Mouse (Mus musculus): ENCODE data around the gene Neb. TPM values are rescaled to one million over a fixed set of nuclear protein-coding genes. Genes with fewer than 3 reads are reported as not detected.

Neb gene
- polyA plus RNA-seq (2014; fragmentation: Nextera tagmentation; extraction: Ambion mirVana): 0.24 and 1.0 TPM in 2 replicates

GRCm38 (mm10) chr2:52378448-52378804 lies at the start of gene Neb:
Gene Neb (minus strand): TSS chr2:52378474.
- Histone ChIP-seq H3K4me3 (ENCODE audit: low read depth, low read length) (no peak within 1 kb of the TSS), H3K27me3 (ENCODE audit: control insufficient read depth, insufficient read depth, low read length) (no peaks in the 10 kb centered on the region), H3K4me1 (ENCODE audit: control insufficient read depth, insufficient read depth, low read length) (no peaks in the 10 kb centered on the region), H3K9me3 (ENCODE audit: control insufficient read depth, low read depth, low read length) (no peaks in the 10 kb centered on the region), H3K27ac (ENCODE audit: low read length) (no peak within 1 kb of the TSS), H3K36me3 (ENCODE audit: control insufficient read depth, insufficient read depth, low read length) (no peaks in the 10 kb centered on the region), H3K4me2 (replicated peaks; ENCODE audit: low read depth, low read length) (no peak within 1 kb of the TSS), H3K9ac (replicated peaks; ENCODE audit: low read depth, low read length) (no peak within 1 kb of the TSS)
- 0 out of 2 replicates have a peak, but pooled peaks have one; percentile 65 for ATAC-seq (ENCODE audit: insufficient number of reproducible peaks, insufficient read depth, low FRiP score, low read depth)
- 53% methylated on average over 7 of the region's 7 CpGs for WGBS

GRCm38 (mm10) chr2:52427383-52427782 lies 49.1 kb upstream of the Neb start:
- 82% methylated on average over 3 of the region's 3 CpGs for WGBS

GRCm38 (mm10) chr2:52426041-52426440 lies 47.8 kb upstream of the Neb start:
- H3K4me3 ChIP-seq (ENCODE audit: low read depth, low read length): no peak overlapping the region; the same call in 1 of the 2 replicates
- ATAC-seq (ENCODE audit: insufficient number of reproducible peaks, insufficient read depth, low FRiP score, low read depth): no peak
- H3K4me2 ChIP-seq (replicated peaks; ENCODE audit: low read depth, low read length): peak overlapping the region; percentile 65; the same call in 1 of the 2 replicates
- peaks cover 12% of the 10 kb centered on the region; the same call in 1 of the 2 replicates for H3K4me1 ChIP-seq (ENCODE audit: control insufficient read depth, insufficient read depth, low read length)
- no peak overlapping the region for H3K9ac ChIP-seq (replicated peaks; ENCODE audit: low read depth, low read length)
- H3K27me3 ChIP-seq (ENCODE audit: control insufficient read depth, insufficient read depth, low read length): no peaks in the 10 kb centered on the region
- H3K27ac ChIP-seq (ENCODE audit: low read length): no peak overlapping the region
- 81% methylated on average over 3 of the region's 3 CpGs for WGBS
- no peaks in the 10 kb centered on the region for H3K9me3 ChIP-seq (ENCODE audit: control insufficient read depth, low read depth, low read length)
- H3K36me3 ChIP-seq (ENCODE audit: control insufficient read depth, insufficient read depth, low read length): no peaks in the 10 kb centered on the region

More at GRCm38 (mm10) chr2:52427383-52427782, 49.1 kb upstream of the Neb start:
- Histone ChIP-seq H3K9ac (replicated peaks; ENCODE audit: low read depth, low read length) (no peak overlapping the region), H3K9me3 (ENCODE audit: control insufficient read depth, low read depth, low read length) (no peaks in the 10 kb centered on the region), H3K27me3 (ENCODE audit: control insufficient read depth, insufficient read depth, low read length) (no peaks in the 10 kb centered on the region), H3K4me2 (replicated peaks; ENCODE audit: low read depth, low read length) (no peak overlapping the region), H3K36me3 (ENCODE audit: control insufficient read depth, insufficient read depth, low read length) (no peaks in the 10 kb centered on the region), H3K4me3 (ENCODE audit: low read depth, low read length) (no peak overlapping the region), H3K4me1 (ENCODE audit: control insufficient read depth, insufficient read depth, low read length) (peaks cover 11% of the 10 kb centered on the region; the same call in 1 of the 2 replicates), H3K27ac (ENCODE audit: low read length) (no peak overlapping the region)
- ATAC-seq (ENCODE audit: insufficient number of reproducible peaks, insufficient read depth, low FRiP score, low read depth): no peak

GRCm38 (mm10) chr2:52425523-52425795 lies 47.2 kb upstream of the Neb start:
- Histone ChIP-seq H3K4me3 (ENCODE audit: low read depth, low read length) (peak overlapping the region; percentile 81), H3K9ac (replicated peaks; ENCODE audit: low read depth, low read length) (peak overlapping the region; percentile 49), H3K36me3 (ENCODE audit: control insufficient read depth, insufficient read depth, low read length) (no peaks in the 10 kb centered on the region), H3K9me3 (ENCODE audit: control insufficient read depth, low read depth, low read length) (no peaks in the 10 kb centered on the region), H3K27me3 (ENCODE audit: control insufficient read depth, insufficient read depth, low read length) (no peaks in the 10 kb centered on the region), H3K4me2 (replicated peaks; ENCODE audit: low read depth, low read length) (peak overlapping the region; percentile 65), H3K4me1 (ENCODE audit: control insufficient read depth, insufficient read depth, low read length) (peaks cover 12% of the 10 kb centered on the region; the same call in 1 of the 2 replicates), H3K27ac (ENCODE audit: low read length) (peak overlapping the region; percentile 76)
- WGBS: 11% methylated on average over 10 of the region's 10 CpGs
- ATAC-seq (ENCODE audit: insufficient number of reproducible peaks, insufficient read depth, low FRiP score, low read depth): no peak

GRCm38 (mm10) chr2:52424747-52425522 lies 46.7 kb upstream of the Neb start, which contains the start of gene Arl5a:
Gene Arl5a (minus strand): TSS chr2:52424901.
- Histone ChIP-seq H3K9me3 (ENCODE audit: control insufficient read depth, low read depth, low read length) (no peaks in the 10 kb centered on the region), H3K4me1 (ENCODE audit: control insufficient read depth, insufficient read depth, low read length) (peaks cover 12% of the 10 kb centered on the region; the same call in 1 of the 2 replicates), H3K4me2 (replicated peaks; ENCODE audit: low read depth, low read length) (peak within 1 kb of the TSS; percentile 65), H3K27me3 (ENCODE audit: control insufficient read depth, insufficient read depth, low read length) (no peaks in the 10 kb centered on the region), H3K36me3 (ENCODE audit: control insufficient read depth, insufficient read depth, low read length) (no peaks in the 10 kb centered on the region), H3K9ac (replicated peaks; ENCODE audit: low read depth, low read length) (peak within 1 kb of the TSS; percentile 83), H3K27ac (ENCODE audit: low read length) (peak within 1 kb of the TSS; percentile 76), H3K4me3 (ENCODE audit: low read depth, low read length) (peak within 1 kb of the TSS; percentile 81)
- peak; percentile 95 for ATAC-seq (ENCODE audit: insufficient number of reproducible peaks, insufficient read depth, low FRiP score, low read depth)
- WGBS: under 1% methylated on average over 54 of the region's 57 CpGs

GRCm38 (mm10) chr2:52424248-52424728 lies 46.0 kb upstream of the Neb start:
- peak overlapping the region; percentile 51 for H3K4me2 ChIP-seq (replicated peaks; ENCODE audit: low read depth, low read length)
- H3K36me3 ChIP-seq (ENCODE audit: control insufficient read depth, insufficient read depth, low read length): no peaks in the 10 kb centered on the region
- H3K4me1 ChIP-seq (ENCODE audit: control insufficient read depth, insufficient read depth, low read length): peaks cover 12% of the 10 kb centered on the region; the same call in 1 of the 2 replicates
- no peaks in the 10 kb centered on the region for H3K9me3 ChIP-seq (ENCODE audit: control insufficient read depth, low read depth, low read length)
- WGBS: under 1% methylated on average over 36 of the region's 42 CpGs
- H3K9ac ChIP-seq (replicated peaks; ENCODE audit: low read depth, low read length): peak overlapping the region; percentile 83
- H3K27me3 ChIP-seq (ENCODE audit: control insufficient read depth, insufficient read depth, low read length): no peaks in the 10 kb centered on the region
- peak overlapping the region; percentile 81 for H3K4me3 ChIP-seq (ENCODE audit: low read depth, low read length)
- peak overlapping the region; percentile 76 for H3K27ac ChIP-seq (ENCODE audit: low read length)
- peak; percentile 83; the same call in 1 of the 2 replicates for ATAC-seq (ENCODE audit: insufficient number of reproducible peaks, insufficient read depth, low FRiP score, low read depth)

- H3K4me1 ChIP-seq (ENCODE audit: control insufficient read depth, insufficient read depth, low read length): peaks cover 12% of the 10 kb centered on the region; the same call in 1 of the 2 replicates
- H3K4me2 ChIP-seq (replicated peaks; ENCODE audit: low read depth, low read length): peak overlapping the region; percentile 51
- H3K36me3 ChIP-seq (ENCODE audit: control insufficient read depth, insufficient read depth, low read length): no peaks in the 10 kb centered on the region
- H3K4me3 ChIP-seq (ENCODE audit: low read depth, low read length): peak overlapping the region; percentile 81
- WGBS: 2% methylated on average over 16 of the region's 16 CpGs
- no peaks in the 10 kb centered on the region for H3K27me3 ChIP-seq (ENCODE audit: control insufficient read depth, insufficient read depth, low read length)
- no peaks in the 10 kb centered on the region for H3K9me3 ChIP-seq (ENCODE audit: control insufficient read depth, low read depth, low read length)
- ATAC-seq (ENCODE audit: insufficient number of reproducible peaks, insufficient read depth, low FRiP score, low read depth): no peak
- peak overlapping the region; percentile 19; the same call in 1 of the 2 replicates for H3K9ac ChIP-seq (replicated peaks; ENCODE audit: low read depth, low read length)
- H3K27ac ChIP-seq (ENCODE audit: low read length): no peak overlapping the region
Observed at GRCm38 (mm10) chr2:52423611-52424247, 45.5 kb upstream of the Neb start.

- H3K4me1 ChIP-seq (ENCODE audit: control insufficient read depth, insufficient read depth, low read length): peaks cover 12% of the 10 kb centered on the region; the same call in 1 of the 2 replicates
- H3K36me3 ChIP-seq (ENCODE audit: control insufficient read depth, insufficient read depth, low read length): no peaks in the 10 kb centered on the region
- WGBS: 37% methylated on average over 8 of the region's 8 CpGs
- no peak overlapping the region for H3K27ac ChIP-seq (ENCODE audit: low read length)
- ATAC-seq (ENCODE audit: insufficient number of reproducible peaks, insufficient read depth, low FRiP score, low read depth): no peak
- H3K9me3 ChIP-seq (ENCODE audit: control insufficient read depth, low read depth, low read length): no peaks in the 10 kb centered on the region
- peak overlapping the region; percentile 51 for H3K4me2 ChIP-seq (replicated peaks; ENCODE audit: low read depth, low read length)
- H3K27me3 ChIP-seq (ENCODE audit: control insufficient read depth, insufficient read depth, low read length): no peaks in the 10 kb centered on the region
- peak overlapping the region; percentile 81 for H3K4me3 ChIP-seq (ENCODE audit: low read depth, low read length)
- 0 out of 2 replicates have a peak overlapping the region, but pooled peaks have one; percentile 19 for H3K9ac ChIP-seq (replicated peaks; ENCODE audit: low read depth, low read length)
Observed at GRCm38 (mm10) chr2:52422871-52423610, 44.8 kb upstream of the Neb start.
